Mouse (Mus musculus) urinary bladder, postnatal 10 days (tissue): Measurements from ENCODE around the gene Fat2.

Experiments used
- DNase-seq: peaks from one replicate; pipeline ENCODE4 v3.0.0; 2022; ENCODE audit warnings: low spot score

Fat2 gene

GRCm38 (mm10) chr11:55239496-55239895 is 96.9 kb downstream of the Fat2 start:
- no peak for DNase-seq

GRCm38 (mm10) chr11:55236815-55237214 is 99.5 kb downstream of the Fat2 start:
- no peak for DNase-seq

- no peak for DNase-seq
These were observed 101.6 kb downstream of the Fat2 start for GRCm38 (mm10) chr11:55234791-55235190.

GRCm38 (mm10) chr11:55234288-55234687 is 102.1 kb downstream of the Fat2 start:
- no peak for DNase-seq

GRCm38 (mm10) chr11:55231034-55231433 is 105.3 kb downstream of the Fat2 start:
- DNase-seq, result no peak

GRCm38 (mm10) chr11:55221306-55221705 is 115.1 kb downstream of the Fat2 start:
- DNase-seq, result no peak

GRCm38 (mm10) chr11:55218473-55218872 is 117.9 kb downstream of the Fat2 start:
- no peak for DNase-seq

GRCm38 (mm10) chr11:55217880-55218279 is 118.5 kb downstream of the Fat2 start:
- no peak for DNase-seq

GRCm38 (mm10) chr11:55217418-55217817 is 118.9 kb downstream of the Fat2 start:
- no peak for DNase-seq

- DNase-seq, result no peak
These were observed 119.5 kb downstream of the Fat2 start for GRCm38 (mm10) chr11:55216830-55217229.

- DNase-seq, result no peak
These were observed 120.3 kb downstream of the Fat2 start for GRCm38 (mm10) chr11:55216061-55216460.

- DNase-seq, result no peak
These were observed 121.4 kb downstream of the Fat2 start for GRCm38 (mm10) chr11:55214978-55215377.

GRCm38 (mm10) chr11:55214161-55214560 is 122.2 kb downstream of the Fat2 start:
- DNase-seq, result no peak

GRCm38 (mm10) chr11:55213518-55213917 is 122.8 kb downstream of the Fat2 start:
- no peak for DNase-seq

GRCm38 (mm10) chr11:55209626-55210353 is 126.6 kb downstream of the Fat2 start:
- DNase-seq, result no peak

- no peak for DNase-seq
These were observed 127.3 kb downstream of the Fat2 start for GRCm38 (mm10) chr11:55209032-55209431.

- no peak for DNase-seq
These were observed 128.2 kb downstream of the Fat2 start for GRCm38 (mm10) chr11:55208001-55208690.

GRCm38 (mm10) chr11:55204602-55205001 is 131.8 kb downstream of the Fat2 start:
- no peak for DNase-seq

GRCm38 (mm10) chr11:55204159-55204596 is 132.2 kb downstream of the Fat2 start, which contains the start of gene Slc36a1:
TSS of gene Slc36a1 (plus strand) at chr11:55204350.
- peak; percentile 97 for DNase-seq
